Mouse (Mus musculus) kidney, postnatal 10 days (tissue): ENCODE measurements at regions not wholly inside any gene's neighbourhood (a gene's known extent, or its start where the extent isn't known, plus 50 kb on each side); places are given as distances from the start of the nearest gene placed in this dataset.
A peak's percentile ranks its signal among the peaks of the same experiment; 100 is the strongest.

Experiments used
- DNase-seq: peaks from one replicate; pipeline ENCODE4 v3.0.0; 2021; ENCODE audit warnings: mixed read lengths

GRCm38 (mm10) chr16:27138384-27138783 is 146.9 kb upstream of the Gmnc start:
- no peak for DNase-seq

DNA sequence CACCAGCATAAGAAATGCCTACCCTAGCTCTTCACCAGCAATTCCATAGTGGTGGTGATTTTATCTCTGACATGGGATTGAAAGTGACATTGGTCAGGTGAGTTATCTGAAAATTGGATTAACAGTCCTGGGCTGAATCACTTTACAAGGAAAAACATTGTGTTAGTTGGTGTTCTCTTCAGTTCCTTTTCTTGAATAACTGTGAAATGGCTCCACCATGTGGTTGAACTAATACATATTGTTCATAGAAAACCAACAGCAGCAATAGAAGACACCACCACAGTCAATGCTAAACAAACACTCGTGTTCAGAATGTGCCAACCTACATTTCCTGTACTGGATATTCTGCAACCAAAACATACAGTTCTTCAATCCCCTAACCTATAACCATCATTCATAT is 147.5 kb upstream of the Gmnc start:
- DNase-seq = no peak

GRCm38 (mm10) chr16:27140037-27140436 is 148.6 kb upstream of the Gmnc start:
- DNase-seq = peak; percentile 62

GRCm38 (mm10) chr16:27155805-27156204 is 151.5 kb upstream of the Ostn start:
- no peak for DNase-seq

DNA sequence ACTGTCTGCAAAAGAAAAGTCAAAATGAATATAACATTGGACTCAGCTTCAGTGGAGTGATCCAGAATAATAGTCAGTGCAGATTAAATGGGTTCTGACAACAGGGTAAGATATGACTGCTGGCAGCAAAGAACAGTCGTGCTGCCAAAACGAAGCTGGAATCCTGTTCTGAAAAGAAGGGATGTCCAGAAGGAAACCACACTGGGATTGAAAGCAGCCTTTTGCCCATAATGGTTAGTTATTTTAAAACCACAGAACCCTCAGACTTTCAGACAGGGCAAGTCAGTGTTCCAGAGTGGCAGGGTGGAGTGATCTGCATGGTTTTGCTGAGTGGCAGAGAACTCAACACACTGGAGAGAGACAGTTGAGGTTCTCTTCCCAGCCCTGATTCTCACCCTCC is 111.6 kb upstream of the Ostn start:
- no peak for DNase-seq
